Mouse (Mus musculus) neural tube, embryonic 12.5 days (tissue): ENCODE measurements at regions not wholly inside any gene's neighbourhood (a gene's known extent, or its start where the extent isn't known, plus 50 kb on each side); places are given as distances from the start of the nearest gene placed in this dataset.

ENCODE experiments used
- ATAC-seq: fragments of 200-750 bp; cut with Nextera tagmentation; 2 replicates; pipeline ENCODE4 v1.8.0; 2017; ENCODE audit warnings: low read depth, mild to moderate bottlenecking, moderate TSS enrichment, moderate library complexity; ENCODE audit not compliant: low FRiP score
- H3K27ac ChIP-seq: fragments of 300-500 bp; sonication (generic); 2 replicates; pipeline ENCODE4 v1.5.1; 2016
- H3K27me3 ChIP-seq: fragments of 300-500 bp; sonication (generic); replicated peaks from 2 replicates; pipeline ENCODE4 v1.6.1; 2016; ENCODE audit warnings: mild to moderate bottlenecking
- H3K36me3 ChIP-seq: fragments of 300-500 bp; sonication (generic); 2 replicates; pipeline ENCODE4 v1.6.1; 2016; ENCODE audit warnings: mild to moderate bottlenecking
- H3K4me1 ChIP-seq: fragments of 300-500 bp; sonication (generic); 2 replicates; pipeline ENCODE4 v1.6.1; 2016
- H3K4me2 ChIP-seq: fragments of 300-500 bp; sonication (generic); replicated peaks from 2 replicates; pipeline ENCODE4 v1.6.1; 2016; ENCODE audit warnings: mild to moderate bottlenecking
- H3K4me3 ChIP-seq: fragments of 300-500 bp; sonication (generic); 2 replicates; pipeline ENCODE4 v1.5.1; 2016
- H3K9ac ChIP-seq: fragments of 300-500 bp; sonication (generic); 2 replicates; pipeline ENCODE4 v1.6.1; 2016; ENCODE audit warnings: mild to moderate bottlenecking
- H3K9me3 ChIP-seq: fragments of 300-500 bp; sonication (generic); 2 replicates; pipeline ENCODE4 v1.6.1; 2016; ENCODE audit warnings: mild to moderate bottlenecking
- WGBS: fragments of 180-500 bp; shearing (Covaris S2); methylation state at CpG from one replicate; pipeline ENCODE4 v1.1.7; 2016; 5-methylcytosine and 5-hydroxymethylcytosine counted together

GRCm38 (mm10) chr13:47862896-47863295 is 398.1 kb upstream of the Id4 start:
- no peak overlapping the region for H3K27ac ChIP-seq
- H3K27me3 ChIP-seq, result no peaks in the 10 kb centered on the region
- no peak overlapping the region for H3K4me3 ChIP-seq
- no peak overlapping the region for H3K9ac ChIP-seq
- no peaks in the 10 kb centered on the region for H3K9me3 ChIP-seq
- no peaks in the 10 kb centered on the region for H3K36me3 ChIP-seq
- 75% methylated on average over 3 of the region's 3 CpGs for WGBS
- ATAC-seq, result no peak
- H3K4me1 ChIP-seq, result no peaks in the 10 kb centered on the region
- H3K4me2 ChIP-seq, result no peak overlapping the region

- Histone ChIP-seq H3K4me2 (no peak overlapping the region), H3K9me3 (no peaks in the 10 kb centered on the region)
Measured at GRCm38 (mm10) chr13:47868656-47869055, 392.4 kb upstream of the Id4 start.

GRCm38 (mm10) chr13:47869670-47870532 is 391.1 kb upstream of the Id4 start:
- WGBS, result 68% methylated on average over 10 of the region's 10 CpGs
- ATAC-seq, result no peak
- H3K27ac ChIP-seq, result no peak overlapping the region

More at GRCm38 (mm10) chr13:47868656-47869055, 392.4 kb upstream of the Id4 start:
- Histone ChIP-seq H3K9ac (no peak overlapping the region), H3K36me3 (no peaks in the 10 kb centered on the region), H3K4me1 (peaks cover 5% of the 10 kb centered on the region; the same call in 1 of the 2 replicates), H3K27me3 (no peaks in the 10 kb centered on the region), H3K27ac (no peak overlapping the region), H3K4me3 (no peak overlapping the region)
- no peak for ATAC-seq
- 66% methylated on average over 4 of the region's 4 CpGs for WGBS

GRCm38 (mm10) chr13:47872645-47873044 is 388.4 kb upstream of the Id4 start:
- no peak for ATAC-seq
- H3K27ac ChIP-seq, result no peak overlapping the region
- no peak overlapping the region for H3K9ac ChIP-seq
- 24% methylated on average over 11 of the region's 11 CpGs for WGBS
- no peak overlapping the region for H3K4me3 ChIP-seq
- no peak overlapping the region for H3K4me2 ChIP-seq
- H3K9me3 ChIP-seq, result no peaks in the 10 kb centered on the region
- no peaks in the 10 kb centered on the region for H3K36me3 ChIP-seq
- H3K4me1 ChIP-seq, result peaks cover 5% of the 10 kb centered on the region; the same call in 1 of the 2 replicates
- H3K27me3 ChIP-seq, result no peaks in the 10 kb centered on the region

More at GRCm38 (mm10) chr13:47869670-47870532, 391.1 kb upstream of the Id4 start:
- no peak overlapping the region for H3K4me3 ChIP-seq
- peaks cover 5% of the 10 kb centered on the region; the same call in 1 of the 2 replicates for H3K4me1 ChIP-seq
- H3K4me2 ChIP-seq, result no peak overlapping the region
- no peaks in the 10 kb centered on the region for H3K27me3 ChIP-seq
- no peaks in the 10 kb centered on the region for H3K36me3 ChIP-seq
- H3K9me3 ChIP-seq, result no peaks in the 10 kb centered on the region
- H3K9ac ChIP-seq, result no peak overlapping the region

- H3K36me3 ChIP-seq, result no peaks in the 10 kb centered on the region
- no peak overlapping the region for H3K4me3 ChIP-seq
- no peak overlapping the region for H3K4me2 ChIP-seq
- ATAC-seq, result no peak
- 88% methylated on average over 4 of the region's 4 CpGs for WGBS
- H3K27me3 ChIP-seq, result no peaks in the 10 kb centered on the region
- H3K27ac ChIP-seq, result no peak overlapping the region
- no peaks in the 10 kb centered on the region for H3K9me3 ChIP-seq
- H3K9ac ChIP-seq, result no peak overlapping the region
- no peaks in the 10 kb centered on the region for H3K4me1 ChIP-seq
Measured at GRCm38 (mm10) chr13:47892569-47892968, 368.5 kb upstream of the Id4 start.

GRCm38 (mm10) chr13:47894331-47894730 is 366.7 kb upstream of the Id4 start:
- Histone ChIP-seq H3K4me2 (no peak overlapping the region), H3K27me3 (no peaks in the 10 kb centered on the region), H3K9me3 (no peaks in the 10 kb centered on the region), H3K4me1 (no peaks in the 10 kb centered on the region), H3K4me3 (no peak overlapping the region), H3K9ac (no peak overlapping the region), H3K27ac (no peak overlapping the region), H3K36me3 (no peaks in the 10 kb centered on the region)
- no peak for ATAC-seq
- 83% methylated on average over 1 of the region's 1 CpGs for WGBS

GRCm38 (mm10) chr13:47895256-47895655 is 365.8 kb upstream of the Id4 start:
- no peak for ATAC-seq
- H3K27me3 ChIP-seq, result no peaks in the 10 kb centered on the region
- no peak overlapping the region for H3K9ac ChIP-seq
- no peaks in the 10 kb centered on the region for H3K9me3 ChIP-seq
- H3K27ac ChIP-seq, result no peak overlapping the region
- WGBS, result 88% methylated on average over 6 of the region's 6 CpGs
- no peaks in the 10 kb centered on the region for H3K36me3 ChIP-seq
- H3K4me1 ChIP-seq, result no peaks in the 10 kb centered on the region
- no peak overlapping the region for H3K4me2 ChIP-seq
- no peak overlapping the region for H3K4me3 ChIP-seq

GRCm38 (mm10) chr13:47896646-47897045 is 364.4 kb upstream of the Id4 start:
- Histone ChIP-seq H3K9ac (no peak overlapping the region), H3K27ac (no peak overlapping the region), H3K9me3 (no peaks in the 10 kb centered on the region), H3K4me2 (no peak overlapping the region), H3K27me3 (no peaks in the 10 kb centered on the region), H3K4me1 (no peaks in the 10 kb centered on the region), H3K4me3 (no peak overlapping the region), H3K36me3 (no peaks in the 10 kb centered on the region)
- ATAC-seq, result no peak
- 82% methylated on average over 4 of the region's 4 CpGs for WGBS

- no peak for ATAC-seq
- Histone ChIP-seq H3K27ac (no peak overlapping the region), H3K36me3 (no peaks in the 10 kb centered on the region), H3K4me3 (no peak overlapping the region), H3K9ac (no peak overlapping the region), H3K4me1 (no peaks in the 10 kb centered on the region), H3K27me3 (no peaks in the 10 kb centered on the region; the same call in 1 of the 2 replicates), H3K9me3 (no peaks in the 10 kb centered on the region), H3K4me2 (no peak overlapping the region)
- 77% methylated on average over 9 of the region's 9 CpGs for WGBS
Measured at GRCm38 (mm10) chr13:47909851-47910530, 351.0 kb upstream of the Id4 start.

GRCm38 (mm10) chr13:47910531-47910910 is 350.5 kb upstream of the Id4 start:
- 70% methylated on average over 3 of the region's 3 CpGs for WGBS
- Histone ChIP-seq H3K4me3 (no peak overlapping the region), H3K27me3 (no peaks in the 10 kb centered on the region; the same call in 1 of the 2 replicates), H3K9me3 (no peaks in the 10 kb centered on the region), H3K27ac (no peak overlapping the region), H3K4me2 (no peak overlapping the region), H3K4me1 (no peaks in the 10 kb centered on the region), H3K36me3 (no peaks in the 10 kb centered on the region), H3K9ac (no peak overlapping the region)
- no peak for ATAC-seq

- no peaks in the 10 kb centered on the region; the same call in 1 of the 2 replicates for H3K27me3 ChIP-seq
- no peaks in the 10 kb centered on the region for H3K9me3 ChIP-seq
- no peaks in the 10 kb centered on the region for H3K4me1 ChIP-seq
- H3K4me2 ChIP-seq, result no peak overlapping the region
- ATAC-seq, result no peak
- WGBS, result 80% methylated on average over 8 of the region's 8 CpGs
- H3K27ac ChIP-seq, result no peak overlapping the region
- no peak overlapping the region for H3K9ac ChIP-seq
- no peak overlapping the region for H3K4me3 ChIP-seq
- H3K36me3 ChIP-seq, result no peaks in the 10 kb centered on the region
Measured at GRCm38 (mm10) chr13:47916456-47916855, 344.6 kb upstream of the Id4 start.

GRCm38 (mm10) chr13:47917370-47917769 is 343.7 kb upstream of the Id4 start:
- ATAC-seq, result no peak
- Histone ChIP-seq H3K9me3 (no peaks in the 10 kb centered on the region), H3K4me2 (no peak overlapping the region), H3K4me1 (no peaks in the 10 kb centered on the region), H3K27me3 (no peaks in the 10 kb centered on the region), H3K36me3 (no peaks in the 10 kb centered on the region), H3K4me3 (no peak overlapping the region), H3K27ac (no peak overlapping the region), H3K9ac (no peak overlapping the region)
- WGBS, result 92% methylated on average over 3 of the region's 3 CpGs
